Mouse (Mus musculus) liver, postnatal 0 days (tissue): ENCODE measurements around the gene Atraid. TPM values are rescaled to one million over a fixed set of nuclear protein-coding genes. Genes with fewer than 3 reads are reported as not detected.
A peak's percentile ranks its signal among the peaks of the same experiment; 100 is the strongest.

Source experiments
- ATAC-seq: fragments of 200-750 bp; cut with Nextera tagmentation; 2 replicates; pipeline ENCODE4 v1.8.0; 2017; ENCODE audit warnings: mild to moderate bottlenecking, moderate library complexity
- DNase-seq: peaks from one replicate; pipeline ENCODE4 v3.0.0-alpha.2; 2016
- H3K27ac ChIP-seq: fragments of 300-500 bp; sonication (generic); 2 replicates; pipeline ENCODE4 v1.5.1; 2014; ENCODE audit warnings: antibody characterized with exemption, moderate library complexity, mild to moderate bottlenecking, low read depth
- H3K27me3 ChIP-seq: fragments of 300-500 bp; sonication (generic); 2 replicates; pipeline ENCODE4 v1.6.1; 2014; ENCODE audit warnings: low read length, control low read depth, mixed read lengths; ENCODE audit not compliant: insufficient read depth
- H3K36me3 ChIP-seq: fragments of 300-500 bp; sonication (generic); replicated peaks from 2 replicates; pipeline ENCODE4 v1.6.1; 2014; ENCODE audit warnings: mild to moderate bottlenecking, control low read depth, low read length, moderate library complexity, mixed read lengths; ENCODE audit not compliant: insufficient read depth
- H3K4me1 ChIP-seq: fragments of 300-500 bp; sonication (generic); 2 replicates; pipeline ENCODE4 v1.6.1; 2014; ENCODE audit warnings: antibody characterized with exemption, mild to moderate bottlenecking, control low read depth; ENCODE audit not compliant: insufficient read depth
- H3K4me2 ChIP-seq: fragments of 300-500 bp; sonication (generic); 2 replicates; pipeline ENCODE4 v1.6.1; 2014; ENCODE audit warnings: low read depth, mild to moderate bottlenecking, low read length, moderate library complexity, mixed read lengths
- H3K4me3 ChIP-seq: fragments of 300-500 bp; sonication (generic); 2 replicates; pipeline ENCODE4 v1.5.1; 2014; ENCODE audit warnings: low read depth, low read length
- H3K9ac ChIP-seq: fragments of 300-500 bp; sonication (generic); replicated peaks from 2 replicates; pipeline ENCODE4 v1.6.1; 2014; ENCODE audit warnings: mild to moderate bottlenecking, moderate library complexity
- H3K9me3 ChIP-seq: fragments of 300-500 bp; sonication (generic); 2 replicates; pipeline ENCODE4 v1.6.1; 2016; ENCODE audit warnings: mild to moderate bottlenecking, control low read depth, low read length, mixed read lengths
- CTCF ChIP-seq: sonication (generic); IDR thresholded peaks from 2 replicates; pipeline ENCODE4 v1.5.1; 2016; ENCODE audit warnings: antibody characterized with exemption, low read depth
- EP300 ChIP-seq: IDR thresholded peaks from 2 replicates; pipeline ENCODE4 v1.6.1; 2016; ENCODE audit warnings: antibody characterized with exemption, low read depth, mild to moderate bottlenecking
- WGBS: fragments of 180-500 bp; shearing (Covaris S2); extraction: QIAGEN DNeasy Blood & Tissue Kit; methylation state at CpG from one replicate; pipeline ENCODE4 v1.1.7; 2014; ENCODE audit not compliant: insufficient replicate concordance; 5-methylcytosine and 5-hydroxymethylcytosine counted together
- polyA plus RNA-seq: library from polyadenylated mRNA; unstranded; fragments of >200 nt; fragmentation: Nextera tagmentation; extraction: Ambion mirVana; gene quantifications from 2 replicates; pipeline ENCODE4 v1.2.1, GENCODE M21; 2015

Atraid gene
- polyA plus RNA-seq, 1 experiment from 2014 or later: 162 TPM

DNA sequence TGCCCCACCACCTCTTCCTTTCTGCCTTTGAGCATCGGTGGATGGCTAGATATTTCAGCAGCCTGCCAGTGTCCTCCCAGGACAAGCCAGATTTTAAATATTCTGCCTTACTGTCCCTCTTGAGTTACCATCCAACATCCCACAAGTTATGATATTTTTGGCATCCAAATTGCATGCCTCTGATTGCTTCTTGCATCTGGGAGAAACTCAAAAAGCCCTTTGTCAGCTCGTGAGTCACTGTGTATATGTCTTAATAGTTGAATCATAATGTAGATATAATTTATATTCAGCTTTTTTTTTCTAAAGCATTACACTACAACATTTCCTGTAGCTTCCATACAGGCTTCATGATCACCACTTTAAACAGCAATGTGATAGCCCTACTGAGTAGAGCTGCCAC, 39.0 kb downstream of the Atraid start:
- Histone ChIP-seq H3K4me2 (no peak overlapping the region), H3K4me3 (no peak overlapping the region), H3K4me1 (peaks cover 3% of the 10 kb centered on the region; the same call in 1 of the 2 replicates), H3K9me3 (no peaks in the 10 kb centered on the region), H3K27ac (no peak overlapping the region), H3K36me3 (no peaks in the 10 kb centered on the region), H3K27me3 (peaks cover 26% of the 10 kb centered on the region), H3K9ac (no peak overlapping the region)
- TF ChIP-seq CTCF (no peak), EP300 (no peak)
- DNase-seq: no peak
- 59% methylated on average over 2 of the region's 2 CpGs for WGBS
- ATAC-seq: no peak

DNA sequence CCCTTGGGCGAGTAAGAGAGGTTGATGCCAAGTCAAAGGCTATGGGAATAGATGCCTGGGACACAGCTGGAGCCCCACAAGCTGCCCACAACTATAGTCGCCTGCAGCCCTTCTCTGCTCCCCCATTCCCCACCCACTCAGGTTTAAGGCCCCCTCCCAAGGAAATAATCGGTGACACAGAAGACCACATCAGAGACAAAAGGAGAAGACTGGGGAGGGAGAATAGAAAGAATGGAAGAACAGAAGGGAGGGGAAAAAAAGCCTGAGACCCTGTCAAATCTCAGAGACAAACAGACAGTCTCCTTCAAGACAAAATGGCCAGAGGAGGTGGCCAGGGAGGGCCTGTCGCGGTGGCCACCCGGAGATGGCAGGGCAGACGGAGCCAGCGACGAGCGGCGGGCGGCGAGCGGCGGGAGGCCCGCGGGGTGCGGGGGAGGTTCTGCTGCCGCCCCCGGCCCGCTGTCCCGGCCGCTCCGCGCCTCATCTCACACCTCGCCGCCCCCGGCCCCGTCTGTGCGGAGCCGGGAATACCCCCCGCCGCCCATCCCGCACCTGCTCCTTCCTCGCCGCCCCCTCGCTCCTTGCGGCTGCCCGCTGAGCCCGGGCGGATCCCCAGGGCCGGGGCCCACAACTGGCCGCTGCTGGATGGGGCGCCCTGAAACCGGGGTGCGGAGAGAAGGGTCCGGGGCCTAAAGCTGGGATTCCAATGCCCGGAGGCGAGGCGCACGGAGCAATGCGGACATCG, 44.3 kb downstream of the Atraid start:
- ATAC-seq: no peak
- H3K4me1 ChIP-seq: peaks cover 15% of the 10 kb centered on the region
- H3K27me3 ChIP-seq: peaks cover 74% of the 10 kb centered on the region
- no peaks in the 10 kb centered on the region for H3K9me3 ChIP-seq
- 4% methylated on average over 39 of the region's 53 CpGs for WGBS
- H3K36me3 ChIP-seq: no peaks in the 10 kb centered on the region
- peak overlapping the region; percentile 43 for H3K4me3 ChIP-seq
- no peak overlapping the region for H3K27ac ChIP-seq
- peak overlapping the region; percentile 71 for H3K4me2 ChIP-seq
- H3K9ac ChIP-seq: no peak overlapping the region
- TF ChIP-seq EP300: no peak
- no peak for TF ChIP-seq CTCF
- DNase-seq: no peak

DNA sequence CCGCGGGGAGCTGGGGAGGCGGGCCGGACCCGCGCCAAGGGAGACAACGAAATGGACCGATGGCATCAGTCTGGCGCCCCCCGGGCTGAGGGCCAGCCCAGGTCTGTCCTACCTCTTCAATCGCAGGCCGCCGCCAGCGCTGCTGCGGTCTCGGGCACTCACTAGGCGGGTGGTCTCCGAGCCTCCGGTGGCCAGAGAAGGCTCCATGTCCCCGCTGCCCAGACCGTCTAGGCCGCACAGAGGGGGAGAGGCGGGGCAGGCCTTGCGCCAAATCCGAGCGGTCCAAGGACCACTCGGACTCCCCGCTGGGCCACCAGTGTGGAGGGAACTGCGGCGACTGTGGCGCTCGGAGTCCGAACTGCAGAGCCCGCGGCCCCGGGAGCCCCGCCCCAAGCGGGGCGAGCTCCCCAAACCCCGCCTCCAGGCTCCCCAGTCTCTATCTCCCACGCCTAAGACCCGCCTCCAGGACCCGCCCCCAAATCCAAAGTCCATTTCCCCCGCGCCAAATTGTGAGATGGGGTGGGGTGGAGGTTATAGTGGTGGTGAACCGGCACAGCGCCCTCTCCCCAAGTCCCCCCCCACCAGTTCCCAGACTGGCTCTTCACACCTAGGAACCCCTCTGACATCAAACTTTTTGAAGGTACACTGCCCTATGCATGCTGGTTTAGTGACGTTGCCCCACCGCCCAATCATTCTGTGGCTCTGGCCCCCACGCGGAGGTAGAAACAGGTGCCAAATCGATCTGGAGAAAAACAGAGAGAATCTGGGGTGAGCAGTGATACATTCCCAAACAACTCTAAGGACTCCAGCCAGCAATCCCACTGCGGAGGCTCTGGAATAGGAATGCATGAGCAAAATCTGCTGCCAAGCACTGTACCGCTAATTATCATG, 45.3 kb downstream of the Atraid start:
- Histone ChIP-seq H3K27me3 (peaks cover 78% of the 10 kb centered on the region), H3K4me3 (peak overlapping the region; percentile 43), H3K9ac (no peak overlapping the region; the same call in 1 of the 2 replicates), H3K4me2 (peak overlapping the region; percentile 71), H3K36me3 (no peaks in the 10 kb centered on the region), H3K27ac (no peak overlapping the region), H3K9me3 (no peaks in the 10 kb centered on the region), H3K4me1 (peaks cover 15% of the 10 kb centered on the region)
- DNase-seq (peak; percentile 67), ATAC-seq (peak; percentile 82)
- TF ChIP-seq EP300 (no peak), CTCF (no peak)
- 2% methylated on average over 42 of the region's 54 CpGs for WGBS

DNA sequence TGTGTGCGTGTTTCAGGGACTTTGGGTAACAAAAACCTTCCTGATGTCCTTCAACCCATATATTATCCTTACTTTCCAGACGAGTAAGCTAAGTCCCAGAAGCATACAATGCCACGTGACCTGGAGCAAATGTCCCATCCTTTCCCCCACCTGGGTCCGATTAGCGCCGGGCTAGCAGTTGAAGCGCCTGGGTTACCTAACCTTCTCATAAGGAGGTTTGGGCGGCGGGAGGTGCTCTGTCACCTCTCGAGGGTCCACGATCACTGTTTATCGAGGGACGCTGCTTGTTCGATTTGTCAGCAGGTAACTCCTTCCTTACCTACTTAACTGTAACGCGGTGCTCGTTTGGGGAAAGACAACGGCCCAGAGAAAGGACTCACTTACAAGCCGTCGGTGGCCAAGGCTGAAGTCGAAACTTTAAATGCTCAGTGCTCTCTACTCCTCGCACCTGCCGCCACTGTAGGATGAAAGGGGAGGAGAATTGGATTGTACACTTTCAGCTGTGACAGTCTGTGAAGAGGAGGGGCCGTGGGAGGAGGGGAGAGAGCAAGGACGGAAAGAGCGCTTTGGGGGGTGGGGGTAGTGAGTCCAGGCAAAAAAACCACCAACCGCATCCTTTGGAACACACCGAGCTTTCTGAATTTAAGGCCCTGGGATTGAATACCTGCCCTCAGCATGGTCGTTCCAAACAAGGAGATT, 46.1 kb downstream of the Atraid start:
- Histone ChIP-seq H3K4me2 (peak overlapping the region; percentile 71), H3K36me3 (no peaks in the 10 kb centered on the region), H3K4me1 (peaks cover 15% of the 10 kb centered on the region), H3K4me3 (peak overlapping the region; percentile 27), H3K9ac (no peak overlapping the region), H3K27ac (no peak overlapping the region), H3K27me3 (peaks cover 76% of the 10 kb centered on the region), H3K9me3 (no peaks in the 10 kb centered on the region)
- ATAC-seq (no peak), DNase-seq (no peak)
- no peak for TF ChIP-seq CTCF
- WGBS: 3% methylated on average over 29 of the region's 29 CpGs

DNA sequence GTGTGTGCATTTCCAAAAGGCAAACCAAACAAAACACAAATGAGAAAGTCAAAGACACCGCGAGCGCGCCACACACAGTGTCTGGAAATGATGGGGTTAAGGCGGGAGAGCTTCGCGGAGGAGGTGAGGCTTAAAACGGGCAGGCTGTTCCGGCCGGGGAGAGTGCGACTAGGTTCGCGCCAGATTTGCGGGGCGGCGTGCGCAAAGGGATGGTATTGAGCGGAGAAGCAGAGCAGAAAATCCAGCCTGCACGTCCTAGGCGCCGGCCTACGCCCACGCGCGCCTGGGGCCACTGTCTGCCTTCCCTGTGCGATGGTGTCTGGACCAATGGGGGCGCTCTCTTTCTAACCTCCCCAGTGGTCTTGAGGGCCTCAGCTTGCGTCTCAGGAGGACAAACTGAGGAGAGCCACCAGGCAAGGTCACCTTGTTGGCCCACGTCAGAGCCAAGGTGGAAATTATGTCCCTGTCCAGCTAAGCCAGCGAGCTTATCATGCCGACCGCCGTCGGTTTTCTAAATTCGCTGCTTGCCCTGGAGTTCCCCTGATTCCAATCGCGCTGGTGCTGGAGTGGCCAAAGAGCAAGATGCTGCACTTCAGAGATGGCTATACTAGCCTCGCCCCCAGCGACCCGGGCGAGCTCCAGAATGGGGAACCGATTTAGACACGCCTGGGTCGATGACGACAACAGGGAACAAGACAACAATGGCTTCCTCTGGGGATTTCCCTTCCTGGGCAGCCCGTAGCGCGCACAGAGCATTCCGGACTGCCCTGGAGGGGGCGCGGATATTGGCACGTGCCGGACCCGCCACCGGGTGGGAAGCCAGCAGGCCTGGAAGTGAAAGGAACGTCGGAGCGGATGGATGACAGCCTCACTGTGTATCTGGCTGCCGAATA, 46.9 kb downstream of the Atraid start:
- DNase-seq (peak; percentile 67), ATAC-seq (peak; percentile 44)
- H3K4me1 ChIP-seq: peaks cover 15% of the 10 kb centered on the region
- H3K27me3 ChIP-seq: peaks cover 74% of the 10 kb centered on the region
- peak overlapping the region; percentile 71 for H3K4me2 ChIP-seq
- peak overlapping the region; percentile 27 for H3K4me3 ChIP-seq
- no peaks in the 10 kb centered on the region for H3K9me3 ChIP-seq
- H3K9ac ChIP-seq: 0 out of 2 replicates have a peak overlapping the region, but pooled peaks have one; percentile 30
- H3K36me3 ChIP-seq: no peaks in the 10 kb centered on the region
- WGBS: under 1% methylated on average over 59 of the region's 59 CpGs
- no peak overlapping the region for H3K27ac ChIP-seq
- TF ChIP-seq EP300 (no peak), CTCF (0 out of 2 replicates have a peak, but pooled peaks have one; percentile 20)
